Mouse (Mus musculus) urinary bladder, adult 2 months (tissue): Measurements from ENCODE around the gene Gtf2h4. TPM values are rescaled to one million over a fixed set of nuclear protein-coding genes. Genes with fewer than 3 reads are reported as not detected.
A peak's percentile ranks its signal among the peaks of the same experiment; 100 is the strongest.

Experiments
- DNase-seq: peaks from one replicate; pipeline ENCODE4 v3.0.0; 2022; ENCODE audit warnings: low spot score
- polyA plus RNA-seq: library from polyadenylated mRNA; depleted of rRNA; stranded (reverse); fragments of >200 nt; gene quantifications from 2 replicates; pipeline ENCODE4 v1.2.3, GENCODE M21; 2012; rRNA removed

Gtf2h4 gene
- 19.8 and 22.4 TPM in 2 replicates for polyA plus RNA-seq

DNA sequence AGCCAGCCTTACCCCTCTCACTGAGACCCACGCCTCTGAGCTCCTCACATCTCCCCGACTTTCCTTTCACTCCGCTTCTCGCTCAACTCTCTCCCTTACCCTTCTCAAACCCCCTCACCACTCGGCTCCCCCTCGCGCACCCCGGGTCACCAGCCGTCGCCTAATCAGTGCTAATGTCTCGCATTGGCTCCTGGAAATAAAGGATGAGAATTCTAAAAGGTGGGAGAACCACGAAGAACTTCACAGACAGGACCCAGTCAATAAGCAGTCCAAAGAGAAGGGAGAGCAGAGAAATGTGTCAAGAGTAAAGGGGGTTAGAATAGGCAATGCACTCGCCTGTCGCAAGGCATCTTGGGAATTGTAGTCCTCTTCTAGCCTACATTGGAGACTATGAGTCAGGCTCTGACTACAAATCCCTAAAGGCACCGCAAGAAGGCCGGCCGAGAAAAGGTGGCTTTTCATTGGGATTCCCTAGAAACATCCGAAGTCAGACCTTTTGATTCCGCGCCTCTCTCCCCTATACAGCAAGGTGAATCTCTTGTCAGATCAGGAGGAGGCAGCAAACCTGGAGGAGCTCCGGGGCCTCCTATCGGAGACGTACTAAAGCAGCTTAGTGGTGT, at the start of gene Gtf2h4:
Gtf2h4 (minus strand) TSS at position 324 of the 620 bp plus-strand sequence.
- DNase-seq, result no peak

- no peak for DNase-seq
These were observed 48.1 kb upstream of the Gtf2h4 start for GRCm38 (mm10) chr17:35721676-35722075.

DNA sequence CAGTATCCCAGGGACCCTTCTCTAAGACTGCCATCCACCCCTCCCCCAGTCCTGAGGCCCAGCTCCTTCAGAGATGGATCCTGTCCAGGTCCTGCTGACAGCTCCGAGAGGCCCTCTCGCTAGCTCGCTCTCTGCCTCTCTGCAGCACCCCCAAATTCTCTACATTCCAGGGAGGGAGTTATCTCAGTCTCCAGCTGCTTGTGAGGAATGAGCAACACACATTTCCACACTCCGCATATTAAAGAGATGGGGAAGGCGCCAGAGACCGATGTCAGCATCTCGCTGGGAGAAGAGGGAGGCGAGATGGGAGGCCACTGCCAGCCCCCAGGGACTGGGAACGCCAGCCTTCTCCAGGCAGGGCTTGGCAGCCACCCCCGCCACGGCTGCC, 46.8 kb upstream of the Gtf2h4 start:
- no peak for DNase-seq

- DNase-seq, result no peak
These were observed 46.2 kb upstream of the Gtf2h4 start for GRCm38 (mm10) chr17:35719616-35720339.

- DNase-seq, result no peak
These were observed 43.5 kb upstream of the Gtf2h4 start for GRCm38 (mm10) chr17:35717080-35717479.

DNA sequence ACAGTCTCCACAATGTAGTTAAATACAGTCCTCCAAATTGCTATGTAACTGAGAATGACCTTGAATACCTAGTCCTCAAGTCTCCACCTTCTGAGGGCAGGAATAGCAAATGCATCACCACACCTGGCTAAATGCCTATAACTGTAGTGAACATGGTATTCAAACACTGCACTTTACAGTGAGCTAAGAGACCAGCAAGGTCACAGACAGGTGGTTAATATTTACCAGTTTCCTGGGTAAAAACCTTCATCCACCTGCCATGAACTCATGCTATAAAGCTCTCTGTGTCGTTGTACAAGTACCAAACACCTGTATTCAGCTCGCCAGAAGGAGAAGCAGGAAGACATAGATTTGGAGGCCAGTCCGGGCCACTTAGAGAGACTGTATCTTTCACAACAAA, 42.6 kb upstream of the Gtf2h4 start:
- no peak for DNase-seq

- DNase-seq, result no peak
These were observed 37.3 kb upstream of the Gtf2h4 start for GRCm38 (mm10) chr17:35710705-35711347.

- no peak for DNase-seq
These were observed 35.1 kb upstream of the Gtf2h4 start for GRCm38 (mm10) chr17:35708611-35709010.

DNA sequence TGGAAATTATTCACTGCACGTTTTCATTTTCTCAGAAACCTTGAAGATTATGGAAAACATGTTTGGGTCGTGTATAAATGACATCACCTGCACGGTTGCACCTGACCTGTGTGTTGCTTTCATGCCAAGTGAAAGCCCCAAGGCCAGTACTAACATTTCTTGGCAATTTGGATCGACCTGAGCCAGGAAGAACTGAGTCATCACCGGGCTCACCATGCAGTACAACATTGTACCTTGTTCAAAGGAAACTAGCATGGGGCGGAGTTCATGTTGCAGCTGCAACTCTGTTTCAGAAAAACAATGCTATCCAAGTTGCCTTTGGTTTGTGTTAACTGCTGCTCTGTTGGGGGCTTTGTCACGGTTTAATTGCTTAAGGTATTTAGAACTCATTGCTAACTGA, 34.4 kb upstream of the Gtf2h4 start:
- no peak for DNase-seq

DNA sequence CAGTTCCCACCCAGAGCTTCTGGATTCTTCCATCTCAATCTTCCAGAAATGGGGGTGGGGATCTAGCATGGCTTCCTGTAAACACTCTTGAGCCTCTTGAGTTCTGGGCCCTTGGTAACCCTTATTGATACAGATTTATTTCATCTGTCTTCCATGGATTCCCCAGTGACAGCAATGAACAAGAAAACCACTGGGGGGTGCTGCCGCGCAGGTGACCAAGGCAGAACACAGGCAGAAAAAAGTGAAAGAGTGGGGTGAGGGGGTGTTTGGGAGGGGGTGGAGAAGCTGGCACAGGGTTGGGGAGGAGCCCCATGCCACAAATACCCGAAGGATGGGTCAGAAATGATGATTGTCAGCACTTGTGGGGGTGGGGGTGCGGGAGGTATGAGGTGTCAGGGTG, 32.3 kb upstream of the Gtf2h4 start:
- no peak for DNase-seq

DNA sequence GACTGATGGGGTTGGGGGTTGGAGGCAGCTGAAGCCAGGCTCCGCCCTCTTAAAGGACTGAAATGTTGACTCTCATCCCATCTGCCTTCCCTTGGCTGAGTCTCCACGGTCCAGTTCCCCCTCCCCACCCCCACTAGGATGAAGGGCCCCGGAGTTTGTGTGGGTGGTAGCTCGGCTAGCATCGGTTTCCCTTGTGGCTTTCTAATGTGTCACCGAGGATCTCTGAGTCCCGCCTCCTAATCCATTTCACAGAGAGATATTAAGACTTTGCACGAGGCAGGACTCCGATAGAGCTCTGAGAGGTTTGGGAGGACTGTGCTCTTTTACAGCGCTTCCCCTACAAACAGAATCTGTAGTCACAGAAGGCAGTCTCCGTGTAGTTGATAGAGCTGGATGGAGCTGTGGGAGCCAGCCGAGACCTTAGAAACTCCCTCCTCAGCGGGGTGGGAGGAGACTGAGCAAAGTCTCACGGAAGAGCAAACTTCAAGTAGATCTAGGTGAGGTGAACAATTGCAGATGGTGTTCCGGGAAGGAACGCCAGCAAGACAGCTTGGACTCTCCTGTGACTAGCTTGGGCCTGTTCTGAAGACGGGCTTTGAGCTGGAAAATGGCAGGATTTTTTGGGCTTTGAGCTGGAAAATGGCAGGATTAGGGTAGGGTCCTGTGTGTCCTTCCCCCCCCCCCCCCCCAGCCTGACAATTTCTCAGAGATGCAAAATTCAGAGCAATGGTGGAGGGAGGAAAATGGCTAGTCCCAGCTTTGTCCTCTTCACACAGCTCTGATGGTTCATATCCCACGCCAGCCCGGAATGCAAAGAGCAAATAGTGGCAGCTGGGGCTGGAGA, 31.3 kb upstream of the Gtf2h4 start, which contains the start of gene Ddr1:
Ddr1 (minus strand) TSS at position 1 of the 844 bp plus-strand sequence.
- DNase-seq, result no peak

GRCm38 (mm10) chr17:35703751-35704271, 30.3 kb upstream of the Gtf2h4 start:
- DNase-seq, result no peak

DNA sequence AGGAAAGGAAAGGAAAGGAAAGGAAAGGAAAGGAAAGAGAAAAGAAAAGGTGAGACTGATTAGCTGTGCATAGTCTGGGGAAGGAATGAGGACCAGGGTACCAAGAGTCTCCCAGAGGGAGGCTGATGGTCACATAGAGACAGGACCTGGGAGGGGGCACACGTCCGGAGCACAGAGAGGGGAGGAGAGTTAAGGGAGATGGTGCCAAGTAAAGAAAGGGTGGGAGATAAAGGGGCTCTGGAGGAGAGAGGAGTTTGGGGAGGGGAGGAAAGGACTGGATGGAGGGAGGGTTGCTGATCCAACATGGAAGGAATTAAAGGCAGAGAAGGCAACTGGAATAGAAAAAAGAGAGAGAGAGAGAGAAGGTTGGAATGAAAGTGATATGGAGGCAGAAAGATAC, 29.5 kb upstream of the Gtf2h4 start:
- no peak for DNase-seq

DNA sequence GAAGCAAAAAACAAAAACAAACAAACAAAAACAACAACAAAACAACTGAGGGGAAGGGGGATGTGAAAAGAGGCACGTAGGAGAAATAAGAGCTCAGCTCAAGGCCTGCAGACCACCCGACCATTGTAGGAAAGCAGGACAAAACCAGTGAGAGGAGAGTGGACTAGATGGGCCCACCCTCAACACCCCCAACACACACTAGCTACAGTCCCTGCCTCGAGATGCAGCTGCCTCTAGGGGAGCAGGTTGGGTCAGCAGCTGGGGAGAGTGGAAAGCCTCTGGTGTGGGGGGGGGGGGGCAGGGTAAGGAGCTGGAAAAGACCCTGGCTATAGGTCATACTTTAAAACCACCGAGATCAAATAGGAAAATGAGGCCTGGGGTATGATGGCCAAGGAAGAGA, 29.1 kb upstream of the Gtf2h4 start:
- no peak for DNase-seq

GRCm38 (mm10) chr17:35701978-35702461, 28.5 kb upstream of the Gtf2h4 start:
- DNase-seq, result no peak

DNA sequence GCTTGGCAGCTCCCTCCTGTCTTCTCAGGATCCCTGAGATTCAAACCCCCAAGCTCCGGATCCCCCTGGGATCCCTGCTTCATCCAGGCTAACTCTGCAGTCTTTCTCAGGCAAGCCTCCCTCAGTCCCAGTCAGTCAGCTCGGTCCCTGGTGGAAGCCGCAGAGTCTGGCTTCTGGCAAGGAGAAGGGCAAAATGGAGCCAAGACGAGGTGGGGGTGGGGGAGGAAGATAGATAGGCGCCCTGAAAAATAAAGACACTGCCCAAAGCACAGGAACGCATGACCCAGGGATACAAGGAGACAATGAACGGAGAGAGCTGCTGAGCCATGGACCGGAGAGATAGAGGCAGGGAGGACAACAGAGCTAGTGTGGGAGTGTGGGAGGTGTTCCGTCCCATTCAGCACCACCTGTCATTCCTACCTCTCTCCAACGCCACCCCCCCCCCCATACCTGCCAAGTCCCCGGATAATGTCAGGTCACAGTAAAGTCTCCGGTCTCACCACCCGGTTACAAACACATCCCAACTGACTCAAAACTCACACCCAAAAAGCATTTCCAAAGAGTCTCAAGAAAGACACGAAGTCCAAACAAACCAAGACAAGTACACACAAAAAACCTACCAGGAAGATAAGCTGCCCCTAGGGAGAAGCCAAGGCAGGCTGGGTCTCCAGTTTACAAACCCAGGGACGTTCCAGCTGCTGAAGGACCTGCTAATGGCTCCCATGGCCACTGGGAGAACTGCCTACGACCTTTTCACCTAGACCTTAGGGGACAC, 27.9 kb upstream of the Gtf2h4 start:
- DNase-seq, result no peak

GRCm38 (mm10) chr17:35700371-35700961, 26.9 kb upstream of the Gtf2h4 start:
- peak; percentile 90 for DNase-seq

GRCm38 (mm10) chr17:35699919-35700318, 26.4 kb upstream of the Gtf2h4 start:
- peak; percentile 77 for DNase-seq

DNA sequence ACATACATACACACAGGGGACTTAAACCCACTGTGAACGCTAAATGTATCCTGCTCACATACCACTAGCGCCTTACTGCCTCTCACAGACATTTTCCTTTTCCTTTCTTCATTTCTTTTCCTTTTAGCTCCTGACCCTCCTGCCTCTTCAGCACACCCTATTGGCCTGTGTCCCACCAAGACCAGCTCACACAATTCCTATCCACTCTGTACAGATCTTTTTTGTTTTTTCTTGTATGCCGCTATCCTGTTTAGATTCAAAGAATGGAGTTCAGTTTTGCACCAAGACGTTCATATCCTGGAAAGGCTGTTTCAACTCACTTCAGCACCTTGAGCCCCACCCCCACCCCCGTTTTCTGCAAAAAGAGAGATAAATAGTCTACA, 25.0 kb upstream of the Gtf2h4 start:
- DNase-seq, result no peak

GRCm38 (mm10) chr17:35697759-35698500, 24.4 kb upstream of the Gtf2h4 start:
- no peak for DNase-seq
